Mouse (Mus musculus) kidney, adult 11 months (tissue): ENCODE measurements around the gene Ppp2r5a.

Source experiments
- DNase-seq: peaks from one replicate; pipeline ENCODE4 v3.0.0; 2022

Ppp2r5a gene

GRCm38 (mm10) chr1:191324733-191325590 is 78.1 kb downstream of the Ppp2r5a start:
- no peak for DNase-seq

- no peak for DNase-seq
These were observed 79.7 kb downstream of the Ppp2r5a start for GRCm38 (mm10) chr1:191323381-191323780.

- no peak for DNase-seq
These were observed 84.4 kb downstream of the Ppp2r5a start for GRCm38 (mm10) chr1:191318686-191319085.

- DNase-seq, result peak; percentile 70
These were observed 85.4 kb downstream of the Ppp2r5a start, which contains the start of gene Nenf for GRCm38 (mm10) chr1:191317591-191318196. Gene Nenf, minus strand, starts transcription at chr1:191318194.

GRCm38 (mm10) chr1:191316818-191317217 is 86.3 kb downstream of the Ppp2r5a start:
- DNase-seq, result no peak

GRCm38 (mm10) chr1:191313926-191314325 is 89.1 kb downstream of the Ppp2r5a start:
- DNase-seq, result no peak

- no peak for DNase-seq
These were observed 89.9 kb downstream of the Ppp2r5a start for GRCm38 (mm10) chr1:191313158-191313557.

GRCm38 (mm10) chr1:191312513-191312941 is 90.5 kb downstream of the Ppp2r5a start:
- peak; percentile 87 for DNase-seq

GRCm38 (mm10) chr1:191311296-191311898 is 91.7 kb downstream of the Ppp2r5a start:
- peak; percentile 57 for DNase-seq

GRCm38 (mm10) chr1:191307766-191308455 is 95.2 kb downstream of the Ppp2r5a start:
- no peak for DNase-seq

- DNase-seq, result no peak
These were observed 96.8 kb downstream of the Ppp2r5a start for GRCm38 (mm10) chr1:191306316-191306715.

GRCm38 (mm10) chr1:191305610-191306009 is 97.5 kb downstream of the Ppp2r5a start:
- no peak for DNase-seq

GRCm38 (mm10) chr1:191304216-191304615 is 98.9 kb downstream of the Ppp2r5a start:
- DNase-seq, result no peak

GRCm38 (mm10) chr1:191303736-191304135 is 99.3 kb downstream of the Ppp2r5a start:
- no peak for DNase-seq
